Mouse (Mus musculus) MEL (cell line): ENCODE measurements around the gene Defb48. TPM values are rescaled to one million over a fixed set of nuclear protein-coding genes. Genes with fewer than 3 reads are reported as not detected.

Experiments used
- DNase-seq: peaks from one replicate; pipeline ENCODE4 v3.0.0; 2011; ENCODE audit warnings: low read depth, low spot score
- H3K27ac ChIP-seq: 2 replicates; pipeline ENCODE4 v1.5.1; 2012; ENCODE audit warnings: low read depth, mild to moderate bottlenecking, control low read depth, low read length, moderate library complexity; ENCODE audit not compliant: control insufficient read depth
- H3K27me3 ChIP-seq, 2 experiments: fragments of 150-350 bp in 1 of 2; sonication (generic) in 1 of 2; 2 replicates each; pipeline ENCODE4 v1.6.1; 2012; ENCODE audit warnings: low read length in 2 of 2, mild to moderate bottlenecking in 2 of 2, improper control_type of control experiment in 1 of 2, moderate library complexity in 1 of 2; ENCODE audit not compliant: insufficient read depth in 2 of 2, control insufficient read depth in 1 of 2
- H3K36me3 ChIP-seq, 2 experiments: 2 replicates each; pipeline ENCODE4 v1.6.1; 2012 to 2014; ENCODE audit warnings: low read length in 2 of 2, improper control_type of control experiment in 1 of 2, inconsistent platforms in 1 of 2, mild to moderate bottlenecking in 1 of 2; ENCODE audit not compliant: insufficient read depth in 2 of 2, control insufficient read depth in 1 of 2
- H3K4me1 ChIP-seq, 2 experiments: fragments of 150-350 bp in 1 of 2; sonication (generic) in 1 of 2; 2 replicates each; pipeline ENCODE4 v1.6.1; 2012; ENCODE audit warnings: low read length in 2 of 2, improper control_type of control experiment in 1 of 2, mild to moderate bottlenecking in 1 of 2; ENCODE audit not compliant: insufficient read depth in 2 of 2, control insufficient read depth in 1 of 2
- H3K4me3 ChIP-seq, 2 experiments: fragments of 150-350 bp in 1 of 2; sonication (generic) in 1 of 2; 2 replicates each; pipeline ENCODE4 v1.5.1; 2012; ENCODE audit warnings: low read depth in 2 of 2, low read length in 2 of 2, mild to moderate bottlenecking in 2 of 2, moderate library complexity in 2 of 2, control low read depth in 1 of 2, improper control_type of control experiment in 1 of 2; ENCODE audit not compliant: control insufficient read depth in 1 of 2, insufficient read depth in 1 of 2
- H3K79me2 ChIP-seq: 2 replicates; pipeline ENCODE4 v1.6.1; 2012; ENCODE audit warnings: mild to moderate bottlenecking, low read length, moderate library complexity; ENCODE audit not compliant: control insufficient read depth, poor library complexity, insufficient read depth
- H3K9ac ChIP-seq: 2 replicates; pipeline ENCODE4 v1.6.1; 2012; ENCODE audit warnings: low read depth, mild to moderate bottlenecking, control low read depth, low read length, moderate library complexity; ENCODE audit not compliant: control insufficient read depth, poor library complexity, severe bottlenecking
- H3K9me3 ChIP-seq: fragments of 150-350 bp; sonication (generic); replicated peaks from 2 replicates; pipeline ENCODE4 v1.6.1; 2012; ENCODE audit warnings: mild to moderate bottlenecking, low read length, improper control_type of control experiment, moderate library complexity; ENCODE audit not compliant: insufficient read depth
- CTCF ChIP-seq, 3 experiments: IDR thresholded peaks in 2 of 3; conservative IDR thresholded peaks in 1 of 3; 2 replicates each; pipeline ENCODE4 v1.5.1; 2011 to 2012; ENCODE audit warnings: low read length in 3 of 3, low read depth in 2 of 3, mild to moderate bottlenecking in 2 of 3, improper control_type of control experiment in 1 of 3, inconsistent platforms in 1 of 3, mixed read lengths in 1 of 3, moderate library complexity in 1 of 3; ENCODE audit not compliant: control insufficient read depth in 1 of 3, insufficient read depth in 1 of 3, poor library complexity in 1 of 3, severe bottlenecking in 1 of 3
- E2F4 ChIP-seq: IDR thresholded peaks from 2 replicates; pipeline ENCODE4 v1.6.1; 2011; ENCODE audit warnings: low read depth, low read length, improper control_type of control experiment, borderline replicate concordance
- ELF1 ChIP-seq: IDR thresholded peaks from 2 replicates; pipeline ENCODE4 v1.6.1; 2014; ENCODE audit warnings: low read depth, mild to moderate bottlenecking, inconsistent platforms, low read length, improper control_type of control experiment, moderate library complexity
- GABPA ChIP-seq: IDR thresholded peaks from 2 replicates; pipeline ENCODE4 v1.6.1; 2012; ENCODE audit warnings: low read depth, mild to moderate bottlenecking, inconsistent platforms, low read length, improper control_type of control experiment, moderate library complexity
- GATA1 ChIP-seq: IDR thresholded peaks from 2 replicates; pipeline ENCODE4 v1.6.1; 2011; ENCODE audit warnings: low read depth, low read length, improper control_type of control experiment
- HCFC1 ChIP-seq: IDR thresholded peaks from 2 replicates; pipeline ENCODE4 v1.6.1; 2012; ENCODE audit warnings: low read depth, mild to moderate bottlenecking, inconsistent platforms, low read length, improper control_type of control experiment, moderate library complexity
- JUND ChIP-seq: IDR thresholded peaks from 2 replicates; pipeline ENCODE4 v1.6.1; 2011; ENCODE audit warnings: low read depth, mild to moderate bottlenecking, improper control_type of control experiment, low read length
- MAX ChIP-seq: IDR thresholded peaks from 2 replicates; pipeline ENCODE4 v1.6.1; 2011; ENCODE audit warnings: low read length, improper control_type of control experiment
- MEF2A ChIP-seq: IDR thresholded peaks from 2 replicates; pipeline ENCODE4 v1.6.1; 2014; ENCODE audit warnings: low read depth, mild to moderate bottlenecking, inconsistent platforms, low read length, improper control_type of control experiment; ENCODE audit not compliant: poor library complexity, insufficient replicate concordance, severe bottlenecking; ENCODE audit errors: extremely low read depth
- MXI1 ChIP-seq: IDR thresholded peaks from 2 replicates; pipeline ENCODE4 v1.6.1; 2011; ENCODE audit warnings: mild to moderate bottlenecking, low read depth, low read length, improper control_type of control experiment
- MYC ChIP-seq: IDR thresholded peaks from 2 replicates; pipeline ENCODE4 v1.6.1; 2011; ENCODE audit warnings: low read depth, mild to moderate bottlenecking, low read length, improper control_type of control experiment, moderate library complexity
- POLR2A ChIP-seq, 2 experiments: IDR thresholded peaks; 2 replicates each; pipeline ENCODE4 v1.6.1; 2011 to 2012; ENCODE audit warnings: low read length in 2 of 2, mild to moderate bottlenecking in 2 of 2, control low read depth in 1 of 2, improper control_type of control experiment in 1 of 2, low read depth in 1 of 2, moderate library complexity in 1 of 2; ENCODE audit not compliant: control insufficient read depth in 1 of 2, insufficient read depth in 1 of 2, poor library complexity in 1 of 2
- RAD21 ChIP-seq: IDR thresholded peaks from 2 replicates; pipeline ENCODE4 v1.6.1; 2011; ENCODE audit warnings: mild to moderate bottlenecking, low read depth, low read length, improper control_type of control experiment
- RCOR1 ChIP-seq: IDR thresholded peaks from 2 replicates; pipeline ENCODE4 v1.6.1; 2012; ENCODE audit warnings: low read depth, mild to moderate bottlenecking, inconsistent platforms, low read length, improper control_type of control experiment
- SIN3A ChIP-seq: IDR thresholded peaks from 2 replicates; pipeline ENCODE4 v1.6.1; 2012; ENCODE audit warnings: low read length, improper control_type of control experiment, inconsistent platforms
- SMC3 ChIP-seq: IDR thresholded peaks from 2 replicates; pipeline ENCODE4 v1.6.1; 2011; ENCODE audit warnings: low read depth, low read length, improper control_type of control experiment
- TAL1 ChIP-seq: IDR thresholded peaks from 2 replicates; pipeline ENCODE4 v1.6.1; 2012; ENCODE audit warnings: mild to moderate bottlenecking, inconsistent platforms, low read length, moderate library complexity, mixed read lengths
- TBP ChIP-seq: IDR thresholded peaks from 2 replicates; pipeline ENCODE4 v1.8.0; 2011; ENCODE audit warnings: low read depth, low read length, improper control_type of control experiment
- TCF12 ChIP-seq: IDR thresholded peaks from 2 replicates; pipeline ENCODE4 v1.6.1; 2014; ENCODE audit warnings: low read depth, mild to moderate bottlenecking, inconsistent platforms, low read length, improper control_type of control experiment, moderate library complexity
- USF2 ChIP-seq, 2 experiments: IDR thresholded peaks; 2 replicates each; pipeline ENCODE4 v1.6.1; 2011 to 2012; ENCODE audit warnings: improper control_type of control experiment in 2 of 2, low read length in 2 of 2, borderline replicate concordance in 1 of 2, inconsistent platforms in 1 of 2, low read depth in 1 of 2, mild to moderate bottlenecking in 1 of 2; ENCODE audit not compliant: insufficient read depth in 1 of 2
- ZC3H11A ChIP-seq: IDR thresholded peaks from 2 replicates; pipeline ENCODE4 v1.6.1; 2012; ENCODE audit warnings: low read depth, mild to moderate bottlenecking, inconsistent platforms, low read length, improper control_type of control experiment
- polyA plus RNA-seq, 2 experiments: library from polyadenylated mRNA; stranded (reverse) in 1 of 2; unstranded in 1 of 2; fragments of >175 nt in 1 of 2; fragments of >200 nt in 1 of 2; gene quantifications; 2 replicates each; pipeline versions ENCODE4 v1.2.1 to v1.2.4; 2012; ENCODE audit warnings: low replicate concordance in 2 of 2, low read depth in 1 of 2; ENCODE audit not compliant: insufficient read length in 2 of 2, insufficient read depth in 1 of 2, missing spikeins in 1 of 2
- total RNA-seq: library from RNA; depleted of rRNA; stranded (reverse); fragments of 300-350 nt; gene quantifications from 2 replicates; pipeline ENCODE4 v1.2.3, GENCODE M21; 2012

Defb48 gene
- total and polyA plus RNA-seq, 3 experiments = not detected

DNA sequence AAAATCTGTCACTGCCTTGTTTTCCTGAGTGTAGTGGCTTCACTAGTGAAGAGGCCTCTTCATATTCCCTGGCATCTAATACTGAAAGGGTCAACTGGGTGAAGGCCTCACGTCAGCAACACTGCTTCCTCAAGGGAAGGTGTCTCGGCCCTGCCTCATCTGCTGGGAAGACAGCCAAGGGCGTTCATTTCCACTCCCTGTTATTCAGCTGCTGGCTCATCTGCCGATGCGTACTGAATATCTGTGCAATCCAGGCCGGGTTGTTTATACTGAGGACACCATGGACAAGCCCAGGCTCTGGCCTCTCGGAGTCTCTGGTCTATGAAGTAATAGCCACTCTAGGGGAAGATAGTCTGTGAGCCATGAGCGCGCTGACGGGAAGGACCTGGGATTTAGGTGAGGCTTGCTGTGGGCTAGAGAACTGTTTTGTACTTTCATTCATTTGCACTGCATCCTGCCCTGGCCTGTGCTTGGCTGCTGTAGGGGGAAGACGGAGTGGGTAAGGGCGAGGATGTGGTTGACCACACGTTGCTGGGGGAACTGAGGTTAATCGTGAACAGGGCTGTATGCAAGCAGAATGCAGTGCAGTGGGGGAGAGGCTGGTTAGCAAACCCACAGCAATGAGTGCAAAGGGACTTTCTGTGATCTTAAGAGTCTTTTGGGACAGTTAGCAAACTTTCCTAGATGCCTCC lies 43.8 kb downstream of the Defb48 start:
- no peak overlapping the region for H3K4me3 ChIP-seq

DNA sequence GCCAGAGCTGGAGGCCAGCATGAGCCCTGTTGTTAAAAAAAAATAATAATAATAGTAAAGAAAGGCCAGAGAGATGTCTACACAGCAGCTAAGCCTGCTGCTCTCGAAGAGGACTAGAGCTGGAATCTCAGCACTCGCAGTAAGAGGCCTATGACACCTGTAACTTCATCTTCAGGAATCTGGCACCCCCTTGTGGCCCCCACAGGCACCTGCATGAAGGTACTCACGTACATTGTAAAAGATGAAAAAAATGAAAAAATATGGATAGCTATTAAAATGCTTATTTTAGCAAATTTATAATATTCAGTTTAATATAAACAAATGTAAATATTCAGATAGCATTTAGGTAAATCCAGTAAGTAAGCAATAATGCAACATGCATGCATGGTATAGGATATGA lies 44.9 kb downstream of the Defb48 start:
- Histone ChIP-seq H3K27ac (no peak overlapping the region), H3K9me3 (no peaks in the 10 kb centered on the region), H3K27me3 (no peaks in the 10 kb centered on the region), H3K79me2 (no peaks in the 10 kb centered on the region), H3K9ac (no peak overlapping the region), H3K4me3 (no peak overlapping the region), H3K36me3 (no peaks in the 10 kb centered on the region), H3K4me1 (no peaks in the 10 kb centered on the region)
- TF ChIP-seq USF2 (IDR thresholded peaks at IDR 0.05; ENCODE audit: borderline replicate concordance in 1 of 2, insufficient read depth in 1 of 2, low read depth in 1 of 2, low read length in 2 of 2) (no peak), RAD21 (peak; percentile 77), MEF2A (no peak), SMC3 (peak; percentile 66), ZC3H11A (peak; percentile 47; the same call in 1 of the 2 replicates), GABPA (no peak), GATA1 (no peak), MXI1 (no peak), CTCF (IDR thresholded peaks at IDR 0.05 in 2 of 3, conservative IDR thresholded peaks at IDR 0.05 in 1 of 3; ENCODE audit: control insufficient read depth in 1 of 3, insufficient read depth in 1 of 3, low read depth in 2 of 3, low read length in 3 of 3, poor library complexity in 1 of 3, severe bottlenecking in 1 of 3) (peak; percentile 44 to 73 (median 73)), ELF1 (no peak), MAX (no peak), RCOR1 (no peak), JUND (no peak), POLR2A (IDR thresholded peaks at IDR 0.05; ENCODE audit: control insufficient read depth in 1 of 2, insufficient read depth in 1 of 2, low read depth in 1 of 2, low read length in 2 of 2, poor library complexity in 1 of 2) (no peak), TCF12 (no peak)
- DNase-seq = peak; percentile 50

More for the DNA sequence above, 43.8 kb downstream of the Defb48 start:
- Histone ChIP-seq H3K27ac (no peak overlapping the region), H3K9ac (no peak overlapping the region), H3K9me3 (no peaks in the 10 kb centered on the region), H3K4me1 (no peaks in the 10 kb centered on the region), H3K36me3 (no peaks in the 10 kb centered on the region), H3K79me2 (no peaks in the 10 kb centered on the region), H3K27me3 (no peaks in the 10 kb centered on the region)
- DNase-seq = peak; percentile 10
- TF ChIP-seq TBP (no peak), TCF12 (no peak), TAL1 (no peak), RAD21 (no peak), ZC3H11A (no peak), MAX (no peak), SIN3A (no peak), MYC (no peak), HCFC1 (no peak), POLR2A (IDR thresholded peaks at IDR 0.05; ENCODE audit: control insufficient read depth in 1 of 2, insufficient read depth in 1 of 2, low read depth in 1 of 2, low read length in 2 of 2, poor library complexity in 1 of 2) (no peak), MEF2A (no peak), E2F4 (no peak), JUND (no peak)
